Mouse (Mus musculus): ENCODE measurements around the gene 4930522H14Rik.

DNA sequence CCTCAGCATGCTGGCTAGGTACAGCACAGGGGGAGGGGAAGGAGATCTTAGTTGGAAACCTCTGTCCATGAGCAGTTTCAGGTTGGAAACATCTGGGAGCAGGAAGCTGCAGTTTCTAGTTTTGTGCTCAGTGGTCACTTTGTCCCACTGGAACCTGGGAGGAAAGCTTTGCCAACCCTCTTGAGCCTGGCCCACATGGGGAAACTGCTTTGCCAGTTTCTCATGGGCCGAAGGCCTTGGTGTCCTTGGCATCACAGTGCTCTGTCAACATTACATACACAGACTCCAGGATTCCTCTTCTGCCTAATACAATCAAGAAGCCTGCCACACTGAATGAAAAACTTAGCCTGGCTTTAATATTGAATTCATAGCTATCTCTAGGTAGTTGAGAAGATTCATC, 48.4 kb downstream of the 4930522H14Rik start:
- no peak for TF ChIP-seq CTCF (IDR thresholded peaks at IDR 0.05; ENCODE audit: low read depth)
- no peak for TF ChIP-seq EP300 (IDR thresholded peaks at IDR 0.05; ENCODE audit: low read depth)
